Mouse (Mus musculus): ENCODE data around the gene Gng4. TPM values are rescaled to one million over a fixed set of nuclear protein-coding genes. Genes with fewer than 3 reads are reported as not detected.
"Not testable (repeated sequence)": the region's sequence is repeated elsewhere in the genome, so short reads cannot be mapped to it uniquely, and the experiment has no call there.

Gene Gng4
- polyA plus RNA-seq, 1 experiment = 14.2 TPM

GRCm38 (mm10) chr13:13795166-13795832 lies 11.4 kb downstream of the Gng4 start:
- no peaks in the 10 kb centered on the region for H3K4me1 ChIP-seq (ENCODE audit: control insufficient read depth, insufficient read depth, low read length)
- no peak overlapping the region for H3K27ac ChIP-seq (ENCODE audit: insufficient read depth, low read length)
- no peak overlapping the region for H3K4me3 ChIP-seq (replicated peaks; ENCODE audit: insufficient read depth, low read depth, low read length)
- 36% methylated on average over 5 of the region's 5 CpGs for WGBS
- no peaks in the 10 kb centered on the region for H3K27me3 ChIP-seq (ENCODE audit: control insufficient read depth, insufficient read depth, low read length)
- no peak for DNase-seq
- no peak for TF ChIP-seq POLR2A (IDR thresholded peaks at IDR 0.05; ENCODE audit: borderline replicate concordance, insufficient read depth, low read length)
- no peak for TF ChIP-seq CTCF (IDR thresholded peaks at IDR 0.05; ENCODE audit: borderline replicate concordance, insufficient read depth, low read depth, low read length)

GRCm38 (mm10) chr13:13796082-13796481 lies 12.2 kb downstream of the Gng4 start:
- Histone ChIP-seq H3K4me3 (replicated peaks; ENCODE audit: insufficient read depth, low read depth, low read length) (no peak overlapping the region), H3K27ac (ENCODE audit: insufficient read depth, low read length) (no peak overlapping the region), H3K27me3 (ENCODE audit: control insufficient read depth, insufficient read depth, low read length) (no peaks in the 10 kb centered on the region), H3K4me1 (ENCODE audit: control insufficient read depth, insufficient read depth, low read length) (no peaks in the 10 kb centered on the region)
- 85% methylated on average over 1 of the region's 1 CpGs for WGBS
- TF ChIP-seq CTCF (IDR thresholded peaks at IDR 0.05; ENCODE audit: borderline replicate concordance, insufficient read depth, low read depth, low read length) (no peak), POLR2A (IDR thresholded peaks at IDR 0.05; ENCODE audit: borderline replicate concordance, insufficient read depth, low read length) (no peak)
- no peak for DNase-seq

- DNase-seq; H3K27me3 ChIP-seq (ENCODE audit: control insufficient read depth, insufficient read depth, low read length); H3K4me1 ChIP-seq (ENCODE audit: control insufficient read depth, insufficient read depth, low read length); H3K4me3 ChIP-seq (replicated peaks; ENCODE audit: insufficient read depth, low read depth, low read length); H3K27ac ChIP-seq (ENCODE audit: insufficient read depth, low read length): not testable (repeated sequence)
- WGBS = 45% methylated on average over 12 of the region's 12 CpGs
These were observed 14.0 kb downstream of the Gng4 start for GRCm38 (mm10) chr13:13797816-13798215.

GRCm38 (mm10) chr13:13798775-13799174 lies 14.9 kb downstream of the Gng4 start:
- DNase-seq = no peak
- 78% methylated on average over 8 of the region's 8 CpGs for whole genome bisulfite sequencing
- Histone ChIP-seq H3K27me3 (ENCODE audit: control insufficient read depth, insufficient read depth, low read length) (no peaks in the 10 kb centered on the region), H3K27ac (ENCODE audit: insufficient read depth, low read length) (no peak overlapping the region), H3K4me3 (replicated peaks; ENCODE audit: insufficient read depth, low read depth, low read length) (no peak overlapping the region), H3K4me1 (ENCODE audit: control insufficient read depth, insufficient read depth, low read length) (no peaks in the 10 kb centered on the region)
- TF ChIP-seq CTCF (IDR thresholded peaks at IDR 0.05; ENCODE audit: borderline replicate concordance, insufficient read depth, low read depth, low read length) (no peak), POLR2A (IDR thresholded peaks at IDR 0.05; ENCODE audit: borderline replicate concordance, insufficient read depth, low read length) (no peak)

GRCm38 (mm10) chr13:13808337-13809132 lies 24.7 kb downstream of the Gng4 start:
- WGBS = 12% methylated on average over 11 of the region's 11 CpGs
- no peak for DNase-seq
- Histone ChIP-seq H3K4me1 (ENCODE audit: control insufficient read depth, insufficient read depth, low read length) (peaks cover 4% of the 10 kb centered on the region; the same call in 1 of the 2 replicates), H3K27ac (ENCODE audit: insufficient read depth, low read length) (no peak overlapping the region), H3K4me3 (replicated peaks; ENCODE audit: insufficient read depth, low read depth, low read length) (no peak overlapping the region), H3K27me3 (ENCODE audit: control insufficient read depth, insufficient read depth, low read length) (no peaks in the 10 kb centered on the region; the same call in 1 of the 2 replicates)
- no peak for TF ChIP-seq POLR2A (IDR thresholded peaks at IDR 0.05; ENCODE audit: borderline replicate concordance, insufficient read depth, low read length)
- TF ChIP-seq CTCF (IDR thresholded peaks at IDR 0.05; ENCODE audit: borderline replicate concordance, insufficient read depth, low read depth, low read length) = no peak

- 79% methylated on average over 7 of the region's 7 CpGs for WGBS
- no peak for DNase-seq
- TF ChIP-seq POLR2A (IDR thresholded peaks at IDR 0.05; ENCODE audit: borderline replicate concordance, insufficient read depth, low read length) (no peak), CTCF (IDR thresholded peaks at IDR 0.05; ENCODE audit: borderline replicate concordance, insufficient read depth, low read depth, low read length) (no peak)
- Histone ChIP-seq H3K4me1 (ENCODE audit: control insufficient read depth, insufficient read depth, low read length) (peaks cover 4% of the 10 kb centered on the region; the same call in 1 of the 2 replicates), H3K27ac (ENCODE audit: insufficient read depth, low read length) (no peak overlapping the region), H3K27me3 (ENCODE audit: control insufficient read depth, insufficient read depth, low read length) (no peaks in the 10 kb centered on the region; the same call in 1 of the 2 replicates), H3K4me3 (replicated peaks; ENCODE audit: insufficient read depth, low read depth, low read length) (no peak overlapping the region)
These were observed 27.0 kb downstream of the Gng4 start for GRCm38 (mm10) chr13:13810885-13811284.

GRCm38 (mm10) chr13:13818696-13819095 lies 34.8 kb downstream of the Gng4 start:
- DNase-seq = no peak
- 80% methylated on average over 3 of the region's 3 CpGs for WGBS
- TF ChIP-seq POLR2A (IDR thresholded peaks at IDR 0.05; ENCODE audit: borderline replicate concordance, insufficient read depth, low read length) (no peak), CTCF (IDR thresholded peaks at IDR 0.05; ENCODE audit: borderline replicate concordance, insufficient read depth, low read depth, low read length) (no peak)

More at GRCm38 (mm10) chr13:13818696-13819095, 34.8 kb downstream of the Gng4 start:
- no peaks in the 10 kb centered on the region for H3K27me3 ChIP-seq (ENCODE audit: control insufficient read depth, insufficient read depth, low read length)
- H3K4me3 ChIP-seq (replicated peaks; ENCODE audit: insufficient read depth, low read depth, low read length) = no peak overlapping the region
- H3K27ac ChIP-seq (ENCODE audit: insufficient read depth, low read length) = no peak overlapping the region
- H3K4me1 ChIP-seq (ENCODE audit: control insufficient read depth, insufficient read depth, low read length) = no peaks in the 10 kb centered on the region

Measured in cerebellum, adult 2 months (tissue).